Mouse (Mus musculus) midbrain, embryonic 13.5 days (tissue): Measurements from ENCODE around the gene Krt27. TPM values are rescaled to one million over a fixed set of nuclear protein-coding genes. Genes with fewer than 3 reads are reported as not detected.

ENCODE experiments used
- ATAC-seq: fragments of 200-750 bp; cut with Nextera tagmentation; 2 replicates; pipeline ENCODE4 v1.8.0; 2017; ENCODE audit warnings: mild to moderate bottlenecking, moderate TSS enrichment, moderate library complexity
- H3K27ac ChIP-seq: fragments of 300-500 bp; sonication (generic); 2 replicates; pipeline ENCODE4 v1.5.1; 2015; ENCODE audit warnings: inconsistent platforms, mild to moderate bottlenecking, moderate library complexity
- H3K27me3 ChIP-seq: fragments of 300-500 bp; sonication (generic); 2 replicates; pipeline ENCODE4 v1.6.1; 2015; ENCODE audit warnings: mild to moderate bottlenecking, inconsistent platforms
- H3K36me3 ChIP-seq: fragments of 300-500 bp; sonication (generic); 2 replicates; pipeline ENCODE4 v1.6.1; 2015; ENCODE audit warnings: mild to moderate bottlenecking, inconsistent platforms
- H3K4me1 ChIP-seq: fragments of 300-500 bp; sonication (generic); replicated peaks from 2 replicates; pipeline ENCODE4 v1.6.1; 2015; ENCODE audit warnings: inconsistent platforms
- H3K4me2 ChIP-seq: fragments of 300-500 bp; sonication (generic); replicated peaks from 2 replicates; pipeline ENCODE4 v1.6.1; 2015; ENCODE audit warnings: moderate library complexity, mild to moderate bottlenecking, inconsistent platforms
- H3K4me3 ChIP-seq: fragments of 300-500 bp; sonication (generic); replicated peaks from 2 replicates; pipeline ENCODE4 v1.5.1; 2015; ENCODE audit warnings: mild to moderate bottlenecking, inconsistent platforms
- H3K9ac ChIP-seq: fragments of 300-500 bp; sonication (generic); replicated peaks from 2 replicates; pipeline ENCODE4 v1.6.1; 2015; ENCODE audit warnings: mild to moderate bottlenecking, inconsistent platforms
- H3K9me3 ChIP-seq: fragments of 300-500 bp; sonication (generic); 2 replicates; pipeline ENCODE4 v1.6.1; 2016; ENCODE audit warnings: mild to moderate bottlenecking, inconsistent platforms
- WGBS: fragments of 180-500 bp; shearing (Covaris S2); methylation state at CpG from one replicate; pipeline ENCODE4 v1.1.7; 2015; 5-methylcytosine and 5-hydroxymethylcytosine counted together
- polyA plus RNA-seq: library from polyadenylated mRNA; unstranded; fragments of >200 nt; fragmentation: Nextera tagmentation; extraction: Ambion mirVana; gene quantifications from 2 replicates; pipeline ENCODE4 v1.2.1, GENCODE M21; 2015

The Krt27 gene
- not detected in 2 replicates for polyA plus RNA-seq

GRCm38 (mm10) chr11:99351004-99351403, at the start of gene Krt27:
Krt27 (minus strand) TSS chr11:99351104.
- no peaks in the 10 kb centered on the region for H3K36me3 ChIP-seq
- H3K4me3 ChIP-seq: no peak within 1 kb of the TSS
- no peaks in the 10 kb centered on the region for H3K27me3 ChIP-seq
- no peak within 1 kb of the TSS for H3K27ac ChIP-seq
- no peaks in the 10 kb centered on the region for H3K9me3 ChIP-seq
- no peaks in the 10 kb centered on the region for H3K4me1 ChIP-seq
- H3K9ac ChIP-seq: no peak within 1 kb of the TSS
- no peak within 1 kb of the TSS for H3K4me2 ChIP-seq
- WGBS: 83% methylated on average over 12 of the region's 12 CpGs
- no peak for ATAC-seq

- Histone ChIP-seq H3K9me3 (no peaks in the 10 kb centered on the region), H3K27me3 (peaks cover 30% of the 10 kb centered on the region; the same call in 1 of the 2 replicates), H3K4me3 (no peak overlapping the region), H3K27ac (no peak overlapping the region), H3K4me2 (no peak overlapping the region), H3K36me3 (no peaks in the 10 kb centered on the region), H3K4me1 (peaks cover 13% of the 10 kb centered on the region), H3K9ac (no peak overlapping the region)
- WGBS: 90% methylated on average over 13 of the region's 13 CpGs
- no peak for ATAC-seq
Observed at GRCm38 (mm10) chr11:99399956-99400549, 49.1 kb upstream of the Krt27 start.

GRCm38 (mm10) chr11:99398832-99399231, 47.9 kb upstream of the Krt27 start:
- no peak for ATAC-seq
- H3K36me3 ChIP-seq: no peaks in the 10 kb centered on the region
- WGBS: 56% methylated on average over 8 of the region's 8 CpGs

GRCm38 (mm10) chr11:99398084-99398483, 47.2 kb upstream of the Krt27 start:
- 81% methylated on average over 3 of the region's 3 CpGs for WGBS
- Histone ChIP-seq H3K27ac (no peak overlapping the region), H3K4me3 (no peak overlapping the region), H3K27me3 (peaks cover 30% of the 10 kb centered on the region; the same call in 1 of the 2 replicates), H3K9me3 (no peaks in the 10 kb centered on the region), H3K4me1 (peaks cover 13% of the 10 kb centered on the region), H3K4me2 (no peak overlapping the region), H3K36me3 (no peaks in the 10 kb centered on the region), H3K9ac (no peak overlapping the region)
- ATAC-seq: no peak

More at GRCm38 (mm10) chr11:99398832-99399231, 47.9 kb upstream of the Krt27 start:
- no peaks in the 10 kb centered on the region for H3K9me3 ChIP-seq
- no peak overlapping the region for H3K27ac ChIP-seq
- no peak overlapping the region for H3K9ac ChIP-seq
- H3K4me1 ChIP-seq: peaks cover 13% of the 10 kb centered on the region
- no peak overlapping the region for H3K4me3 ChIP-seq
- peaks cover 30% of the 10 kb centered on the region; the same call in 1 of the 2 replicates for H3K27me3 ChIP-seq
- H3K4me2 ChIP-seq: no peak overlapping the region

GRCm38 (mm10) chr11:99396661-99397060, 45.8 kb upstream of the Krt27 start:
- WGBS: 62% methylated on average over 2 of the region's 2 CpGs
- Histone ChIP-seq H3K9me3 (no peaks in the 10 kb centered on the region), H3K4me3 (no peak overlapping the region), H3K27me3 (peaks cover 28% of the 10 kb centered on the region; the same call in 1 of the 2 replicates), H3K9ac (no peak overlapping the region), H3K4me1 (peaks cover 13% of the 10 kb centered on the region), H3K4me2 (no peak overlapping the region), H3K36me3 (0 out of 2 replicates have a peak, but pooled peaks cover 3% of the 10 kb centered on the region), H3K27ac (no peak overlapping the region)
- ATAC-seq: no peak

- 20% methylated on average over 3 of the region's 3 CpGs for whole genome bisulfite sequencing
- Histone ChIP-seq H3K4me1 (peaks cover 13% of the 10 kb centered on the region), H3K9me3 (no peaks in the 10 kb centered on the region), H3K27ac (0 out of 2 replicates have a peak overlapping the region, but pooled peaks have one; percentile 21), H3K36me3 (0 out of 2 replicates have a peak, but pooled peaks cover 3% of the 10 kb centered on the region), H3K4me3 (no peak overlapping the region), H3K9ac (0 out of 2 replicates have a peak overlapping the region, but pooled peaks have one; percentile 28), H3K4me2 (no peak overlapping the region), H3K27me3 (peaks cover 28% of the 10 kb centered on the region; the same call in 1 of the 2 replicates)
- ATAC-seq: no peak
Observed at GRCm38 (mm10) chr11:99396034-99396433, 45.1 kb upstream of the Krt27 start.

- 88% methylated on average over 10 of the region's 10 CpGs for WGBS
- no peak for ATAC-seq
Observed at GRCm38 (mm10) chr11:99392492-99392891, 41.6 kb upstream of the Krt27 start.

GRCm38 (mm10) chr11:99391375-99391774, 40.5 kb upstream of the Krt27 start:
- 87% methylated on average over 6 of the region's 6 CpGs for WGBS
- H3K4me3 ChIP-seq: no peak overlapping the region

More at GRCm38 (mm10) chr11:99392492-99392891, 41.6 kb upstream of the Krt27 start:
- Histone ChIP-seq H3K36me3 (0 out of 2 replicates have a peak, but pooled peaks cover 3% of the 10 kb centered on the region), H3K27ac (no peak overlapping the region), H3K27me3 (0 out of 2 replicates have a peak, but pooled peaks cover 3% of the 10 kb centered on the region), H3K4me1 (peaks cover 13% of the 10 kb centered on the region), H3K4me2 (no peak overlapping the region), H3K9me3 (no peaks in the 10 kb centered on the region), H3K4me3 (no peak overlapping the region), H3K9ac (no peak overlapping the region)

GRCm38 (mm10) chr11:99390866-99391265, 40.0 kb upstream of the Krt27 start:
- H3K27me3 ChIP-seq: no peaks in the 10 kb centered on the region
- no peak overlapping the region for H3K27ac ChIP-seq
- no peak overlapping the region for H3K9ac ChIP-seq
- WGBS: 77% methylated on average over 7 of the region's 7 CpGs
- no peak overlapping the region for H3K4me2 ChIP-seq
- no peaks in the 10 kb centered on the region for H3K9me3 ChIP-seq
- H3K36me3 ChIP-seq: 0 out of 2 replicates have a peak, but pooled peaks cover 3% of the 10 kb centered on the region
- no peak for ATAC-seq
- no peak overlapping the region for H3K4me3 ChIP-seq
- H3K4me1 ChIP-seq: peaks cover 17% of the 10 kb centered on the region

More at GRCm38 (mm10) chr11:99391375-99391774, 40.5 kb upstream of the Krt27 start:
- no peaks in the 10 kb centered on the region for H3K27me3 ChIP-seq
- peaks cover 21% of the 10 kb centered on the region for H3K4me1 ChIP-seq
- no peaks in the 10 kb centered on the region for H3K9me3 ChIP-seq
- H3K9ac ChIP-seq: no peak overlapping the region
- ATAC-seq: no peak
- H3K27ac ChIP-seq: no peak overlapping the region
- 0 out of 2 replicates have a peak, but pooled peaks cover 3% of the 10 kb centered on the region for H3K36me3 ChIP-seq
- H3K4me2 ChIP-seq: no peak overlapping the region

GRCm38 (mm10) chr11:99389264-99389663, 38.4 kb upstream of the Krt27 start, which contains the start of gene Krt10:
Krt10 (minus strand) TSS chr11:99389364.
- Histone ChIP-seq H3K4me1 (peaks cover 15% of the 10 kb centered on the region), H3K4me3 (no peak within 1 kb of the TSS), H3K27ac (no peak within 1 kb of the TSS), H3K9me3 (no peaks in the 10 kb centered on the region), H3K4me2 (no peak within 1 kb of the TSS), H3K9ac (0 out of 2 replicates have a peak within 1 kb of the TSS, but pooled peaks have one; percentile 32), H3K36me3 (0 out of 2 replicates have a peak, but pooled peaks cover 3% of the 10 kb centered on the region), H3K27me3 (peaks cover 2% of the 10 kb centered on the region; the same call in 1 of the 2 replicates)
- no peak for ATAC-seq
- 90% methylated on average over 4 of the region's 4 CpGs for WGBS

GRCm38 (mm10) chr11:99388661-99389060, 37.8 kb upstream of the Krt27 start:
- Histone ChIP-seq H3K36me3 (0 out of 2 replicates have a peak, but pooled peaks cover 3% of the 10 kb centered on the region), H3K4me1 (peaks cover 15% of the 10 kb centered on the region), H3K27me3 (peaks cover 5% of the 10 kb centered on the region), H3K27ac (no peak overlapping the region), H3K4me3 (no peak overlapping the region), H3K4me2 (no peak overlapping the region), H3K9ac (no peak overlapping the region), H3K9me3 (no peaks in the 10 kb centered on the region)
- WGBS: 94% methylated on average over 18 of the region's 18 CpGs
- no peak for ATAC-seq
